Mouse (Mus musculus) heart, postnatal 25 days (tissue): ENCODE measurements around the gene Actl6a. TPM values are rescaled to one million over a fixed set of nuclear protein-coding genes. Genes with fewer than 3 reads are reported as not detected.
"Not testable (repeated sequence)": the region's sequence is repeated elsewhere in the genome, so short reads cannot be mapped to it uniquely, and the experiment has no call there.

Source experiments
- DNase-seq: peaks from one replicate; pipeline ENCODE4 v3.0.0; 2022; ENCODE audit warnings: low spot score
- intact Hi-C: fragments of 180-260 bp; cut with DNase I; formaldehyde crosslinking; loops from one replicate; pipeline ENCODE4 v1.15.1; 2025
- total RNA-seq, 2 experiments: library from RNA; stranded (reverse); gene quantifications; 2 replicates each; pipeline ENCODE4 v1.2.3; 2021

Gene Actl6a
- total RNA-seq = 10 to 100 TPM; 22.3 to 22.6 TPM

- intact Hi-C loops, DNase-seq: not testable (repeated sequence)
Observed at GRCm38 (mm10) chr3:32705647-32706348, at the start of gene Actl6a. TSS of gene Actl6a (plus strand) at chr3:32706298.

- intact Hi-C loops = loop anchor here (5.0 kb wide), 1 partner anchor 44 kb away; no protein-coding TSS in a partner anchor
Observed at GRCm38 (mm10) chr3:32656398-32656994, 49.6 kb upstream of the Actl6a start.

GRCm38 (mm10) chr3:32658401-32658800, 47.7 kb upstream of the Actl6a start:
- intact Hi-C loops = loop anchor here (5.0 kb wide), 1 partner anchor 46 kb away; no protein-coding TSS in a partner anchor
- no peak for DNase-seq

More at GRCm38 (mm10) chr3:32656398-32656994, 49.6 kb upstream of the Actl6a start:
- no peak for DNase-seq

- no peak for DNase-seq
- intact Hi-C loops = loop anchor here (5.0 kb wide), 1 partner anchor 47 kb away; no protein-coding TSS in a partner anchor
Observed at GRCm38 (mm10) chr3:32658821-32659220, 47.3 kb upstream of the Actl6a start.

- intact Hi-C loops = loop anchor here (5.0 kb wide), 1 partner anchor 47 kb away; no protein-coding TSS in a partner anchor
Observed at GRCm38 (mm10) chr3:32659506-32659905, 46.6 kb upstream of the Actl6a start.

GRCm38 (mm10) chr3:32660276-32660675, 45.8 kb upstream of the Actl6a start:
- DNase-seq = no peak
- intact Hi-C loops = loop anchor here (5.0 kb wide), 1 partner anchor 37 kb away; no protein-coding TSS in a partner anchor

More at GRCm38 (mm10) chr3:32659506-32659905, 46.6 kb upstream of the Actl6a start:
- no peak for DNase-seq

- no peak for DNase-seq
- intact Hi-C loops = loop anchor here (5.0 kb wide), 1 partner anchor 36 kb away; no protein-coding TSS in a partner anchor
Observed at GRCm38 (mm10) chr3:32660831-32661555, 45.1 kb upstream of the Actl6a start.

GRCm38 (mm10) chr3:32661556-32661930, 44.6 kb upstream of the Actl6a start:
- intact Hi-C loops = loop anchor here (5.0 kb wide), 1 partner anchor 36 kb away; no protein-coding TSS in a partner anchor
- DNase-seq = no peak

- intact Hi-C loops = no loop called here
- no peak for DNase-seq
Observed at GRCm38 (mm10) chr3:32668256-32668959, 37.7 kb upstream of the Actl6a start.

- intact Hi-C loops = no loop called here
- DNase-seq = peak; percentile 7
Observed at GRCm38 (mm10) chr3:32669211-32669610, 36.9 kb upstream of the Actl6a start.

GRCm38 (mm10) chr3:32670196-32670595, 35.9 kb upstream of the Actl6a start:
- intact Hi-C loops = no loop called here
- DNase-seq = no peak

GRCm38 (mm10) chr3:32673151-32673550, 32.9 kb upstream of the Actl6a start:
- intact Hi-C loops = no loop called here
- DNase-seq = no peak

GRCm38 (mm10) chr3:32676393-32676792, 29.7 kb upstream of the Actl6a start:
- DNase-seq = no peak

GRCm38 (mm10) chr3:32682910-32683531, 23.1 kb upstream of the Actl6a start:
- intact Hi-C loops = no loop called here
- DNase-seq = no peak

More at GRCm38 (mm10) chr3:32676393-32676792, 29.7 kb upstream of the Actl6a start:
- intact Hi-C loops = no loop called here

- intact Hi-C loops = no loop called here
- DNase-seq = no peak
Observed at GRCm38 (mm10) chr3:32684631-32685030, 21.5 kb upstream of the Actl6a start.

GRCm38 (mm10) chr3:32686537-32686936, 19.6 kb upstream of the Actl6a start:
- intact Hi-C loops = no loop called here
- no peak for DNase-seq

GRCm38 (mm10) chr3:32687156-32687555, 18.9 kb upstream of the Actl6a start:
- no peak for DNase-seq
- intact Hi-C loops = no loop called here

- DNase-seq = no peak
- intact Hi-C loops = no loop called here
Observed at GRCm38 (mm10) chr3:32689567-32689999, 16.5 kb upstream of the Actl6a start.

GRCm38 (mm10) chr3:32690008-32690407, 16.1 kb upstream of the Actl6a start:
- DNase-seq = no peak
- intact Hi-C loops = no loop called here
